Mouse (Mus musculus) neural tube, embryonic 12.5 days (tissue): Measurements from ENCODE around the gene Klrc3. TPM values are rescaled to one million over a fixed set of nuclear protein-coding genes. Genes with fewer than 3 reads are reported as not detected.
"Not testable (repeated sequence)": the region's sequence is repeated elsewhere in the genome, so short reads cannot be mapped to it uniquely, and the experiment has no call there.

ENCODE experiments used
- ATAC-seq: fragments of 200-750 bp; cut with Nextera tagmentation; 2 replicates; pipeline ENCODE4 v1.8.0; 2017; ENCODE audit warnings: low read depth, mild to moderate bottlenecking, moderate TSS enrichment, moderate library complexity; ENCODE audit not compliant: low FRiP score
- H3K27ac ChIP-seq: fragments of 300-500 bp; sonication (generic); 2 replicates; pipeline ENCODE4 v1.5.1; 2016
- H3K27me3 ChIP-seq: fragments of 300-500 bp; sonication (generic); replicated peaks from 2 replicates; pipeline ENCODE4 v1.6.1; 2016; ENCODE audit warnings: mild to moderate bottlenecking
- H3K36me3 ChIP-seq: fragments of 300-500 bp; sonication (generic); 2 replicates; pipeline ENCODE4 v1.6.1; 2016; ENCODE audit warnings: mild to moderate bottlenecking
- H3K4me1 ChIP-seq: fragments of 300-500 bp; sonication (generic); 2 replicates; pipeline ENCODE4 v1.6.1; 2016
- H3K4me2 ChIP-seq: fragments of 300-500 bp; sonication (generic); replicated peaks from 2 replicates; pipeline ENCODE4 v1.6.1; 2016; ENCODE audit warnings: mild to moderate bottlenecking
- H3K4me3 ChIP-seq: fragments of 300-500 bp; sonication (generic); 2 replicates; pipeline ENCODE4 v1.5.1; 2016
- H3K9ac ChIP-seq: fragments of 300-500 bp; sonication (generic); 2 replicates; pipeline ENCODE4 v1.6.1; 2016; ENCODE audit warnings: mild to moderate bottlenecking
- H3K9me3 ChIP-seq: fragments of 300-500 bp; sonication (generic); 2 replicates; pipeline ENCODE4 v1.6.1; 2016; ENCODE audit warnings: mild to moderate bottlenecking
- WGBS: fragments of 180-500 bp; shearing (Covaris S2); methylation state at CpG from one replicate; pipeline ENCODE4 v1.1.7; 2016; 5-methylcytosine and 5-hydroxymethylcytosine counted together
- polyA plus RNA-seq: library from polyadenylated mRNA; unstranded; fragments of >200 nt; fragmentation: Nextera tagmentation; extraction: Ambion mirVana; gene quantifications from 2 replicates; pipeline ENCODE4 v1.2.1, GENCODE M21; 2016

Gene Klrc3
- not detected in 2 replicates for polyA plus RNA-seq

- not testable (repeated sequence) for H3K27ac ChIP-seq, H3K4me1 ChIP-seq, H3K9ac ChIP-seq, H3K9me3 ChIP-seq, H3K27me3 ChIP-seq, H3K4me2 ChIP-seq, H3K4me3 ChIP-seq, H3K36me3 ChIP-seq, ATAC-seq
- 85% methylated on average over 3 of the region's 3 CpGs for WGBS
These were observed at the start of gene Klrc3 for GRCm38 (mm10) chr6:129643237-129643636. Klrc3 (minus strand) TSS chr6:129643337.

GRCm38 (mm10) chr6:129691436-129691835, 48.3 kb upstream of the Klrc3 start:
- H3K27ac ChIP-seq, H3K9me3 ChIP-seq, H3K9ac ChIP-seq, ATAC-seq, H3K4me3 ChIP-seq, H3K4me2 ChIP-seq, H3K27me3 ChIP-seq, H3K4me1 ChIP-seq, H3K36me3 ChIP-seq: not testable (repeated sequence)
- 89% methylated on average over 10 of the region's 10 CpGs for WGBS

GRCm38 (mm10) chr6:129680379-129680778, 37.2 kb upstream of the Klrc3 start:
- ATAC-seq: no peak
- Histone ChIP-seq H3K36me3 (no peaks in the 10 kb centered on the region), H3K9ac (no peak overlapping the region), H3K9me3 (no peaks in the 10 kb centered on the region), H3K4me2 (no peak overlapping the region), H3K27me3 (no peaks in the 10 kb centered on the region), H3K4me1 (no peaks in the 10 kb centered on the region), H3K4me3 (no peak overlapping the region), H3K27ac (no peak overlapping the region)
- 88% methylated on average over 1 of the region's 1 CpGs for WGBS

GRCm38 (mm10) chr6:129678873-129679272, 35.7 kb upstream of the Klrc3 start, which contains the start of gene Klrc1:
Klrc1 (minus strand) TSS chr6:129678973.
- H3K4me1 ChIP-seq: no peaks in the 10 kb centered on the region
- no peak within 1 kb of the TSS for H3K4me2 ChIP-seq
- H3K36me3 ChIP-seq: no peaks in the 10 kb centered on the region
- no peak within 1 kb of the TSS for H3K9ac ChIP-seq
- H3K4me3 ChIP-seq: no peak within 1 kb of the TSS
- H3K9me3 ChIP-seq: no peaks in the 10 kb centered on the region
- ATAC-seq: no peak
- H3K27ac ChIP-seq: no peak within 1 kb of the TSS
- no peaks in the 10 kb centered on the region for H3K27me3 ChIP-seq
- 84% methylated on average over 3 of the region's 3 CpGs for WGBS

- not testable (repeated sequence) for H3K9ac ChIP-seq, H3K4me1 ChIP-seq, H3K27ac ChIP-seq, ATAC-seq, H3K36me3 ChIP-seq, H3K4me2 ChIP-seq, H3K4me3 ChIP-seq, H3K9me3 ChIP-seq, H3K27me3 ChIP-seq
- no CpG with 5 or more reads among the region's 3 CpGs for WGBS
These were observed 18.2 kb upstream of the Klrc3 start for GRCm38 (mm10) chr6:129661301-129661700.

GRCm38 (mm10) chr6:129660589-129660988, 17.5 kb upstream of the Klrc3 start, which contains the start of gene Klrc2:
Klrc2 (minus strand) TSS chr6:129660689.
- H3K36me3 ChIP-seq, H3K4me3 ChIP-seq, H3K4me1 ChIP-seq, ATAC-seq, H3K9ac ChIP-seq, H3K27ac ChIP-seq, H3K4me2 ChIP-seq, H3K27me3 ChIP-seq, H3K9me3 ChIP-seq: not testable (repeated sequence)
- 79% methylated on average over 4 of the region's 4 CpGs for WGBS

GRCm38 (mm10) chr6:129644054-129644453, 917 bp upstream of the Klrc3 start:
- not testable (repeated sequence) for H3K4me3 ChIP-seq, ATAC-seq, H3K27me3 ChIP-seq, H3K9me3 ChIP-seq, H3K36me3 ChIP-seq, H3K4me2 ChIP-seq, H3K9ac ChIP-seq, H3K27ac ChIP-seq, H3K4me1 ChIP-seq
- no CpG with 5 or more reads among the region's 3 CpGs for WGBS

GRCm38 (mm10) chr6:129631046-129631445, 12.1 kb downstream of the Klrc3 start:
- H3K27ac ChIP-seq, H3K4me1 ChIP-seq, H3K4me3 ChIP-seq, ATAC-seq, H3K4me2 ChIP-seq, H3K36me3 ChIP-seq, H3K9ac ChIP-seq, H3K9me3 ChIP-seq, H3K27me3 ChIP-seq: not testable (repeated sequence)
- 82% methylated on average over 2 of the region's 2 CpGs for WGBS

DNA sequence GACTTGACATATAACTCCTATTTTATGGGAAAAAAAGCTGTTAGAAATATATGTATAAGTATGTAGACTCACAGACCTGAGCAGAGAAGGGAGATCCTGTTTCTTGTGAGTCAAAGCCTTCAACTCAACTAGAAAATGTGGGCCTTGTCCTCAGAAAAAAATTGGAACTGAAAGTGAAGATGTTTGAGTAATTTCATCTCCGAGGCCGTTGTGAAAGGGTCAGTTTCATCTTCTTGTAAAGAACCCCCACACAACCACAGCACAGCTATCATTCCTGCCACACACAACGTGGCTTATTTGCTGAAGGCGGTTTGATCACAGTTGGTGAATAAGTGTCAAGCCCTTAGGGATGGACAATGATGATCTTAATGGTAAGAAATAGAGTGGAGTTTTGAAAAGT, 19.4 kb downstream of the Klrc3 start, which contains the start of gene Klrk1:
TSS of gene Klrk1 (minus strand) at position 130 of the 400 bp plus-strand sequence.
- no peak within 1 kb of the TSS for H3K9ac ChIP-seq
- ATAC-seq: no peak
- H3K4me3 ChIP-seq: no peak within 1 kb of the TSS
- H3K36me3 ChIP-seq: no peaks in the 10 kb centered on the region
- H3K27ac ChIP-seq: no peak within 1 kb of the TSS
- no peaks in the 10 kb centered on the region for H3K9me3 ChIP-seq
- no peak within 1 kb of the TSS for H3K4me2 ChIP-seq
- H3K27me3 ChIP-seq: no peaks in the 10 kb centered on the region
- no peaks in the 10 kb centered on the region for H3K4me1 ChIP-seq
- whole genome bisulfite sequencing: 84% methylated on average over 4 of the region's 4 CpGs

- Histone ChIP-seq H3K9ac (no peak overlapping the region), H3K4me1 (no peaks in the 10 kb centered on the region), H3K9me3 (no peaks in the 10 kb centered on the region), H3K4me3 (no peak overlapping the region), H3K4me2 (no peak overlapping the region), H3K36me3 (no peaks in the 10 kb centered on the region), H3K27ac (no peak overlapping the region), H3K27me3 (no peaks in the 10 kb centered on the region)
- no peak for ATAC-seq
These were observed 34.8 kb downstream of the Klrc3 start for GRCm38 (mm10) chr6:129608372-129608771.

DNA sequence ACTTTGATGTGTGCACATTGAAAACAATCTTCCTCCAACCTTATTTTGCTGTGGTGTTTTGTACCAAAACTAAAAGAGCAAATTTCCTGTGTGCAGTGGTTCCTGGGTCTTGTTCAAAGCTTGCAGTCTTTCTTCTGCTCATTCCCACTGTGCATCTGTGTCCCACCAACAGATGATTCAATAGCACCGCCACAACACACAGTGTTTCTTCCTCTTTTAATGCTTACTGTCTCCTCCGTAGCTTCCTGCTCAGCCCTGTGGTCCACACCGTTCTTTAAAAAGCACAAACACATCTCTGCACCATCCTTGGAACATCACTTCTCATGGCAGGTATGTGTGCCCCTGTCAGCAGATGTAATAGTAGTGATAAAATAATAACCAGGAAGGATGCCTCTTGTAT, 51.6 kb downstream of the Klrc3 start, which contains the start of gene Klrd1:
TSS of gene Klrd1 (plus strand) at position 275 of the 400 bp plus-strand sequence.
- Histone ChIP-seq H3K9me3 (no peaks in the 10 kb centered on the region), H3K4me1 (no peaks in the 10 kb centered on the region), H3K27me3 (no peaks in the 10 kb centered on the region), H3K36me3 (no peaks in the 10 kb centered on the region), H3K27ac (no peak within 1 kb of the TSS), H3K4me2 (no peak within 1 kb of the TSS), H3K4me3 (no peak within 1 kb of the TSS), H3K9ac (no peak within 1 kb of the TSS)
- no peak for ATAC-seq
- 73% methylated on average over 3 of the region's 3 CpGs for WGBS
